Mouse (Mus musculus) heart, embryonic 16.5 days (tissue): ENCODE data around the gene Gm28043. TPM values are rescaled to one million over a fixed set of nuclear protein-coding genes. Genes with fewer than 3 reads are reported as not detected.

Source experiments
- ATAC-seq: fragments of 200-750 bp; cut with Nextera tagmentation; replicated peaks from 2 replicates; pipeline ENCODE4 v1.8.0; 2017; ENCODE audit warnings: moderate number of reproducible peaks; ENCODE audit not compliant: insufficient read depth, low FRiP score; ENCODE audit errors: extremely low read depth
- H3K27ac ChIP-seq: fragments of 300-500 bp; sonication (generic); 2 replicates; pipeline ENCODE4 v1.5.1; 2014; ENCODE audit warnings: mild to moderate bottlenecking, low read length, control low read depth, moderate library complexity
- H3K27me3 ChIP-seq: fragments of 300-500 bp; sonication (generic); 2 replicates; pipeline ENCODE4 v1.6.1; 2014; ENCODE audit warnings: low read length, mixed read lengths; ENCODE audit not compliant: control insufficient read depth, insufficient read depth
- H3K36me3 ChIP-seq: fragments of 300-500 bp; sonication (generic); 2 replicates; pipeline ENCODE4 v1.6.1; 2014; ENCODE audit not compliant: control insufficient read depth, insufficient read depth
- H3K4me1 ChIP-seq: fragments of 300-500 bp; sonication (generic); 2 replicates; pipeline ENCODE4 v1.6.1; 2014; ENCODE audit warnings: low read length, mixed read lengths; ENCODE audit not compliant: control insufficient read depth, insufficient read depth
- H3K4me2 ChIP-seq: fragments of 300-500 bp; sonication (generic); 2 replicates; pipeline ENCODE4 v1.6.1; 2014; ENCODE audit warnings: low read depth, mild to moderate bottlenecking, control low read depth, low read length
- H3K4me3 ChIP-seq: fragments of 300-500 bp; sonication (generic); 2 replicates; pipeline ENCODE4 v1.5.1; 2014; ENCODE audit warnings: mild to moderate bottlenecking, control low read depth, low read length
- H3K9ac ChIP-seq: fragments of 300-500 bp; sonication (generic); 2 replicates; pipeline ENCODE4 v1.6.1; 2014; ENCODE audit warnings: low read length, control low read depth
- H3K9me3 ChIP-seq: fragments of 300-500 bp; sonication (generic); replicated peaks from 2 replicates; pipeline ENCODE4 v1.6.1; 2016; ENCODE audit warnings: low read length; ENCODE audit not compliant: control insufficient read depth
- WGBS: fragments of 180-500 bp; shearing (Covaris S2); extraction: QIAGEN DNeasy Blood & Tissue Kit; methylation state at CpG from one replicate; pipeline ENCODE4 v1.1.7; 2014; 5-methylcytosine and 5-hydroxymethylcytosine counted together
- polyA plus RNA-seq: library from polyadenylated mRNA; unstranded; fragments of >200 nt; fragmentation: Nextera tagmentation; extraction: Ambion mirVana; gene quantifications from 2 replicates; pipeline ENCODE4 v1.2.1, GENCODE M21; 2015

Gm28043 gene
- polyA plus RNA-seq, 1 experiment from 2014 or later: 2.1 TPM

GRCm38 (mm10) chr17:29681669-29682068 is 67.0 kb downstream of the Gm28043 start:
- H3K9me3 ChIP-seq: no peaks in the 10 kb centered on the region
- peaks cover 39% of the 10 kb centered on the region for H3K36me3 ChIP-seq
- H3K4me2 ChIP-seq: no peak overlapping the region
- no peak overlapping the region for H3K4me3 ChIP-seq
- no peak overlapping the region for H3K9ac ChIP-seq
- 90% methylated on average over 9 of the region's 9 CpGs for WGBS
- no peaks in the 10 kb centered on the region for H3K27me3 ChIP-seq
- H3K4me1 ChIP-seq: peaks cover 3% of the 10 kb centered on the region
- no peak for ATAC-seq
- H3K27ac ChIP-seq: no peak overlapping the region

- no peak for ATAC-seq
- Histone ChIP-seq H3K9ac (no peak overlapping the region), H3K27ac (no peak overlapping the region), H3K4me1 (peaks cover 4% of the 10 kb centered on the region), H3K36me3 (peaks cover 34% of the 10 kb centered on the region), H3K4me3 (no peak overlapping the region), H3K27me3 (no peaks in the 10 kb centered on the region), H3K9me3 (no peaks in the 10 kb centered on the region), H3K4me2 (no peak overlapping the region)
- 88% methylated on average over 7 of the region's 7 CpGs for WGBS
Measured at GRCm38 (mm10) chr17:29682261-29682660, 67.6 kb downstream of the Gm28043 start.

- peaks cover 11% of the 10 kb centered on the region for H3K4me1 ChIP-seq
- no peak overlapping the region; the same call in 1 of the 2 replicates for H3K27ac ChIP-seq
- no peak for ATAC-seq
- peaks cover 31% of the 10 kb centered on the region for H3K36me3 ChIP-seq
- H3K4me2 ChIP-seq: no peak overlapping the region
- H3K9ac ChIP-seq: no peak overlapping the region
- H3K4me3 ChIP-seq: no peak overlapping the region
- no peaks in the 10 kb centered on the region for H3K9me3 ChIP-seq
- 51% methylated on average over 2 of the region's 2 CpGs for WGBS
- H3K27me3 ChIP-seq: no peaks in the 10 kb centered on the region
Measured at GRCm38 (mm10) chr17:29683127-29683526, 68.5 kb downstream of the Gm28043 start.

GRCm38 (mm10) chr17:29684275-29684674 is 69.6 kb downstream of the Gm28043 start:
- whole genome bisulfite sequencing: 69% methylated on average over 4 of the region's 4 CpGs
- no peaks in the 10 kb centered on the region for H3K27me3 ChIP-seq
- H3K9ac ChIP-seq: no peak overlapping the region

GRCm38 (mm10) chr17:29686771-29687170 is 72.1 kb downstream of the Gm28043 start:
- Histone ChIP-seq H3K4me2 (no peak overlapping the region), H3K27ac (no peak overlapping the region), H3K36me3 (peaks cover 48% of the 10 kb centered on the region), H3K4me1 (peaks cover 11% of the 10 kb centered on the region), H3K4me3 (no peak overlapping the region), H3K9me3 (no peaks in the 10 kb centered on the region), H3K27me3 (no peaks in the 10 kb centered on the region), H3K9ac (no peak overlapping the region)
- 86% methylated on average over 5 of the region's 5 CpGs for WGBS
- no peak for ATAC-seq

More at GRCm38 (mm10) chr17:29684275-29684674, 69.6 kb downstream of the Gm28043 start:
- Histone ChIP-seq H3K4me3 (no peak overlapping the region), H3K4me2 (no peak overlapping the region), H3K36me3 (peaks cover 34% of the 10 kb centered on the region), H3K9me3 (no peaks in the 10 kb centered on the region), H3K27ac (no peak overlapping the region), H3K4me1 (peaks cover 11% of the 10 kb centered on the region)
- no peak for ATAC-seq

GRCm38 (mm10) chr17:29687373-29687772 is 72.7 kb downstream of the Gm28043 start:
- H3K9ac ChIP-seq: no peak overlapping the region; the same call in 1 of the 2 replicates
- no peak for ATAC-seq
- no peak overlapping the region for H3K4me2 ChIP-seq
- peak overlapping the region; percentile 75 for H3K27ac ChIP-seq
- 47% methylated on average over 6 of the region's 6 CpGs for WGBS
- no peak overlapping the region for H3K4me3 ChIP-seq
- peaks cover 11% of the 10 kb centered on the region for H3K4me1 ChIP-seq
- no peaks in the 10 kb centered on the region for H3K9me3 ChIP-seq
- H3K36me3 ChIP-seq: peaks cover 42% of the 10 kb centered on the region
- no peaks in the 10 kb centered on the region for H3K27me3 ChIP-seq

- Histone ChIP-seq H3K4me2 (no peak overlapping the region), H3K4me3 (no peak overlapping the region), H3K9ac (no peak overlapping the region), H3K9me3 (no peaks in the 10 kb centered on the region), H3K36me3 (peaks cover 37% of the 10 kb centered on the region), H3K4me1 (peaks cover 8% of the 10 kb centered on the region), H3K27ac (peak overlapping the region; percentile 56), H3K27me3 (no peaks in the 10 kb centered on the region)
- WGBS: 93% methylated on average over 10 of the region's 10 CpGs
- ATAC-seq: no peak
Measured at GRCm38 (mm10) chr17:29688610-29689009, 73.9 kb downstream of the Gm28043 start.

GRCm38 (mm10) chr17:29690257-29690656 is 75.6 kb downstream of the Gm28043 start:
- H3K36me3 ChIP-seq: peaks cover 46% of the 10 kb centered on the region
- no peak for ATAC-seq
- peaks cover 8% of the 10 kb centered on the region for H3K4me1 ChIP-seq
- H3K9ac ChIP-seq: no peak overlapping the region
- H3K27ac ChIP-seq: no peak overlapping the region
- no peaks in the 10 kb centered on the region for H3K27me3 ChIP-seq
- 66% methylated on average over 6 of the region's 6 CpGs for WGBS
- H3K4me2 ChIP-seq: no peak overlapping the region
- H3K4me3 ChIP-seq: no peak overlapping the region
- no peaks in the 10 kb centered on the region for H3K9me3 ChIP-seq

- 68% methylated on average over 2 of the region's 2 CpGs for WGBS
- Histone ChIP-seq H3K9ac (no peak overlapping the region), H3K4me3 (no peak overlapping the region), H3K36me3 (peaks cover 58% of the 10 kb centered on the region), H3K27ac (no peak overlapping the region), H3K9me3 (no peaks in the 10 kb centered on the region), H3K27me3 (no peaks in the 10 kb centered on the region), H3K4me1 (peaks cover 1% of the 10 kb centered on the region), H3K4me2 (no peak overlapping the region)
- ATAC-seq: no peak
Measured at GRCm38 (mm10) chr17:29692827-29693226, 78.2 kb downstream of the Gm28043 start.
